Mouse (Mus musculus) intestine, postnatal 0 days (tissue): Measurements from ENCODE around the gene Klhdc10. TPM values are rescaled to one million over a fixed set of nuclear protein-coding genes. Genes with fewer than 3 reads are reported as not detected.
"Not testable (repeated sequence)": the region's sequence is repeated elsewhere in the genome, so short reads cannot be mapped to it uniquely, and the experiment has no call there.

Experiments used
- ATAC-seq: fragments of 200-750 bp; cut with Nextera tagmentation; 2 replicates; pipeline ENCODE4 v1.8.0; 2017; ENCODE audit warnings: mild to moderate bottlenecking, moderate TSS enrichment, moderate library complexity
- H3K27ac ChIP-seq: fragments of 300-500 bp; sonication (generic); 2 replicates; pipeline ENCODE4 v1.5.1; 2014; ENCODE audit warnings: mild to moderate bottlenecking, low read depth, low read length, moderate library complexity
- H3K27me3 ChIP-seq: fragments of 300-500 bp; sonication (generic); replicated peaks from 2 replicates; pipeline ENCODE4 v1.6.1; 2014; ENCODE audit warnings: low read length, mixed read lengths; ENCODE audit not compliant: control insufficient read depth, insufficient read depth
- H3K36me3 ChIP-seq: fragments of 300-500 bp; sonication (generic); 2 replicates; pipeline ENCODE4 v1.6.1; 2014; ENCODE audit warnings: mild to moderate bottlenecking, moderate library complexity; ENCODE audit not compliant: control insufficient read depth, insufficient read depth
- H3K4me1 ChIP-seq: fragments of 300-500 bp; sonication (generic); replicated peaks from 2 replicates; pipeline ENCODE4 v1.6.1; 2014; ENCODE audit warnings: antibody characterized with exemption, low read length, mixed read lengths; ENCODE audit not compliant: control insufficient read depth, insufficient read depth
- H3K4me2 ChIP-seq: fragments of 300-500 bp; sonication (generic); replicated peaks from 2 replicates; pipeline ENCODE4 v1.6.1; 2014; ENCODE audit warnings: low read depth, mild to moderate bottlenecking, moderate library complexity
- H3K4me3 ChIP-seq: fragments of 300-500 bp; sonication (generic); 2 replicates; pipeline ENCODE4 v1.5.1; 2014; ENCODE audit warnings: low read depth, low read length
- H3K9ac ChIP-seq: fragments of 300-500 bp; sonication (generic); 2 replicates; pipeline ENCODE4 v1.6.1; 2014; ENCODE audit warnings: mild to moderate bottlenecking, low read depth, low read length
- H3K9me3 ChIP-seq: fragments of 300-500 bp; sonication (generic); 2 replicates; pipeline ENCODE4 v1.6.1; 2016; ENCODE audit warnings: mixed run types; ENCODE audit not compliant: control insufficient read depth
- CTCF ChIP-seq: sonication (generic); IDR thresholded peaks from 2 replicates; pipeline ENCODE4 v1.5.1; 2016; ENCODE audit warnings: low read depth, mild to moderate bottlenecking, control low read depth, antibody characterized with exemption, moderate library complexity
- WGBS: fragments of 180-500 bp; shearing (Covaris S2); extraction: QIAGEN DNeasy Blood & Tissue Kit; methylation state at CpG from one replicate; pipeline ENCODE4 v1.1.7; 2014; 5-methylcytosine and 5-hydroxymethylcytosine counted together
- polyA plus RNA-seq: library from polyadenylated mRNA; unstranded; fragments of >200 nt; fragmentation: Nextera tagmentation; extraction: Ambion mirVana; gene quantifications from 2 replicates; pipeline ENCODE4 v1.2.1, GENCODE M21; 2015

Gene Klhdc10
- polyA plus RNA-seq, 1 experiment from 2014 or later, result 6.2 TPM

DNA sequence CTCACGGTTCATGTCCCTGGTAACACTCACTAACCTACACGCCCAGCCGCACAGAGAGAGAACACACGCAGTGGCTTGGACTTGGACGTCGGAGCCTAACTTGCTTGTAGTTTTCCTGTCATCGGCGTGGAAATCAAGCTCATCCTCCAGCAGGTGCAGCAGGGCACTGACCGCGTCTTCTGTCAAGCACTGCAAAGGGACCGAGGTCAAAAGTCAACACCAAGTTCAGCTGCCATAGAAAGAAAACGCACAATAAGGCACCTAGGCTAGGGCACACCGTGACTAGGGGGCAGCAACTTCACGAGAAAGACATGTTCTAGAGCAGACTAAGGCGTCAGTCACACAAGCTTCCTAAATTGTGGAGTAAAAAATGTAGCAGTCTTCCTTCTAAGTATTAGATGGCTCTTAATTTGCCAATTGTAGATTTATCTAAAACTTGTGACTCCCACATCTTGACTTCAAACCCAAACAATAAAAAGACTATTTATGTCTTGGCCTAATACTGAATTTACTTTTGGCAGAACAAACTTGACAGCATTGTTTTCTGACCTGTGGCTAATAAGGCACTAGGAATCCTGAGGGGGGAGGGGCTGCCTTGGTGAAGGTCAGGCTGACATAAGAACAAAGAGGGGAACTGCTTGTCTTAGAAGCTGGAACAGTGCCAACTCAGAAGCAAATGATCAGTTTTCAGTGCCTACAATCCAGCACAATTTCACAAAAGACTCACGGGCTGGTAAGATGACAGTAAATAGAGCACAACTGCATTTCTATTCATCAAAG, 26.7 kb upstream of the Klhdc10 start:
- Histone ChIP-seq H3K9me3 (no peaks in the 10 kb centered on the region), H3K4me2 (no peak overlapping the region), H3K36me3 (peaks cover 67% of the 10 kb centered on the region), H3K9ac (no peak overlapping the region), H3K27me3 (no peaks in the 10 kb centered on the region), H3K4me1 (no peaks in the 10 kb centered on the region), H3K27ac (0 out of 2 replicates have a peak overlapping the region, but pooled peaks have one; percentile 31), H3K4me3 (no peak overlapping the region)
- WGBS, result 77% methylated on average over 16 of the region's 16 CpGs
- ATAC-seq, result no peak
- no peak for TF ChIP-seq CTCF

GRCm38 (mm10) chr6:30375791-30376190, 25.9 kb upstream of the Klhdc10 start:
- Histone ChIP-seq H3K27ac (no peak overlapping the region; the same call in 1 of the 2 replicates), H3K9me3 (no peaks in the 10 kb centered on the region), H3K4me1 (no peaks in the 10 kb centered on the region), H3K27me3 (no peaks in the 10 kb centered on the region), H3K36me3 (peaks cover 67% of the 10 kb centered on the region), H3K4me2 (no peak overlapping the region), H3K4me3 (no peak overlapping the region), H3K9ac (no peak overlapping the region)
- ATAC-seq, result no peak
- 85% methylated on average over 1 of the region's 1 CpGs for WGBS
- TF ChIP-seq CTCF, result no peak

DNA sequence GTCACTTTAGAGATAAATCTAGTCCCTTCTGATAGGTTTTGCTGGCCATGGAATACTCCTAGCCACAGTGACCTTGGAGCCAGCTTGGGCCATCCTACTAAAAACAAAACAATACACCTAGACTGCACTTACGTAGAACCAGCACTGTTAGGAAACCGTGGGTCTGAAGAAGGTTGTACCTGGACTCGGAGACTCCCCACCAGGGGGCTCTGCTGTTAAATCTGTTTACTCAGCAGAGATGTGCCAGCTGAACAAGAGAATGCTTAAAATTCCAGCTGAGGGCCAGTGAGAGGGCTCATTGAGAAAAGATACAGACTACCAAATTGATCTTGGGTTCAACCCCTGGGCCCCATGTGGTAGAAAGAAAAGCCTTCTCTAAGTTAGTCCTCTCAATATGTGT, 20.6 kb upstream of the Klhdc10 start:
- Histone ChIP-seq H3K4me2 (no peak overlapping the region), H3K27ac (no peak overlapping the region), H3K4me3 (no peak overlapping the region), H3K36me3 (peaks cover 56% of the 10 kb centered on the region), H3K9me3 (no peaks in the 10 kb centered on the region), H3K27me3 (no peaks in the 10 kb centered on the region), H3K9ac (no peak overlapping the region), H3K4me1 (no peaks in the 10 kb centered on the region)
- 60% methylated on average over 3 of the region's 3 CpGs for WGBS
- peak; percentile 39 for TF ChIP-seq CTCF
- ATAC-seq, result no peak

GRCm38 (mm10) chr6:30390271-30390670, 11.4 kb upstream of the Klhdc10 start:
- Histone ChIP-seq H3K36me3 (peaks cover 15% of the 10 kb centered on the region; the same call in 1 of the 2 replicates), H3K4me3 (peak overlapping the region; percentile 95), H3K4me2 (peak overlapping the region; percentile 70), H3K9ac (peak overlapping the region; percentile 66), H3K27ac (peak overlapping the region; percentile 81)
- 9% methylated on average over 4 of the region's 4 CpGs for WGBS
- H3K9me3 ChIP-seq, H3K27me3 ChIP-seq, H3K4me1 ChIP-seq: not testable (repeated sequence)
- ATAC-seq, result peak; percentile 39; the same call in 1 of the 2 replicates

DNA sequence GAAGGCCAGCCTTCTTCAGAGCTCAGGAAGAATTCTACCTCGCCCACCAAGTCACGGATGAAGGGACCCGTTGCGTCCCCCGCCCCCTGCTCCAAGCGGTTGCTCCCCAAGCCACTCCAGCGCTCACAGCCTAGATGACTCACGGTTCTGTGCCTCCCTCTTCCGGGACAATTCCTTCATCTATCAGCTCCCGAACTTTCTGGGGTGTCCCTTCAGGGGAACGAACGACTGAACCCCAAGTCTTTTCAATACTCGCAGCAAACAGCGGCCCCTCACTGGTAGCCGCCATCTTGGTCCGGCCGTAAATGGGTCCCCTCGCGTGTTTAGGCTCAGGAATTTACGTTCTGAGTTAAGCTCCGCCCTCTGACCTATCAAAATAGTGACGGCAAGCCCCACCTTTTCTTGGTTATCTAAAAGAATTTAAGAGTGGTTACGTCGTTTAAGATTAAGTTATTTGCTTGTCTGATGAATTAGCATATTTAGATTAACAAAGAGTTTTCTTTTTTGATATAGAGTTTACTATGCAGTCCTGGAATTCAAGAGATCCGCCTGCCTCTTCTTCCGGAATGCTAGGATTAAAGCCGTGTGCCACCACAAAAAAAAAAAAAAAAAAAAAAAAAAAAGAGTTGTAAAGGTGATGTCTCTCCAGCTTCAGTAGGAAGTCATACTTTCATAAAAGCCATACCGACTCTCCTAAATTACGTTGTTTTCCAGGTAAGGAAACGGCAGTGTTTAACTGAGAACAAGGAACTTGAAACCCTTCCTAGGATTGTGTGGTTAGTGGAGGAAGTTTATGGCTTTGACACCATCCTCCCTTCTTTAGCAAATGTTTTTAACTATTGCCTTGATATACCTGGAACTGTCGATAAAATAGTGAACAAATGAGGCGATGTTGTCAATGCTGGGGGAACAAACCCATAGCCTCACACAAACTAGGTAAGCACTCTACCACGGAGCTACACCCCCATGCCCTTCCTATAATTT, 10.7 kb upstream of the Klhdc10 start, which contains the start of gene Zc3hc1:
Gene Zc3hc1, minus strand, starts transcription at position 315 of the 984 bp plus-strand sequence.
- H3K4me3 ChIP-seq, result peak within 1 kb of the TSS; percentile 95
- ATAC-seq, result peak; percentile 79
- no peaks in the 10 kb centered on the region for H3K27me3 ChIP-seq
- no peak for TF ChIP-seq CTCF
- H3K27ac ChIP-seq, result peak within 1 kb of the TSS; percentile 81
- no peaks in the 10 kb centered on the region for H3K4me1 ChIP-seq
- peaks cover 10% of the 10 kb centered on the region; the same call in 1 of the 2 replicates for H3K36me3 ChIP-seq
- H3K9me3 ChIP-seq, result no peaks in the 10 kb centered on the region
- peak within 1 kb of the TSS; percentile 66 for H3K9ac ChIP-seq
- H3K4me2 ChIP-seq, result peak within 1 kb of the TSS; percentile 70
- WGBS, result 11% methylated on average over 33 of the region's 33 CpGs

DNA sequence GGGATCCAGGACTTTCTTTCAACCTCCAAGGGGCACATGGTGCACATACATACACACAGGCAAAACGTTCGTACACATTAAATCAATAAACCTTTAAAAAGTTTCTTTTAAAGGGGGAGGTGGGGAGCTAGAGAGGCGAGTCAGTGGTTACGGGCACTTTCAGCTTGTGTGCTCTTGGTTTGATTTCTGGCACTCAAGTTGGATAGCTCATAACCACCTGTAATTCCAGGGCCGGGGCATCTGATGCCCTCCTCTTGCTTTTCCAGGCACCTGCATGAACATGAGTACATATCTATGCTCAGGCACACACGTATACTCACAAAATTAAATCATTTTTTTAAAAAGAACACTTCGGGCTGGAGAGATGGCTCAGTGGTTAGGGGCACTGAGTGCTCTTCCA, 9.7 kb upstream of the Klhdc10 start:
- no peak for ATAC-seq
- Histone ChIP-seq H3K9me3 (no peaks in the 10 kb centered on the region), H3K36me3 (0 out of 2 replicates have a peak, but pooled peaks cover 3% of the 10 kb centered on the region), H3K4me3 (no peak overlapping the region), H3K4me2 (no peak overlapping the region), H3K4me1 (no peaks in the 10 kb centered on the region), H3K9ac (no peak overlapping the region), H3K27ac (no peak overlapping the region), H3K27me3 (no peaks in the 10 kb centered on the region)
- 90% methylated on average over 7 of the region's 7 CpGs for WGBS
- TF ChIP-seq CTCF, result no peak
